Mouse (Mus musculus) testis, adult 2 months (tissue): ENCODE results near the gene 4930579G24Rik. TPM values are rescaled to one million over a fixed set of nuclear protein-coding genes. Genes with fewer than 3 reads are reported as not detected.

ENCODE experiments used
- H3K27ac ChIP-seq: fragments of 200-500 bp; 2 replicates; pipeline ENCODE4 v1.5.1; 2012; ENCODE audit warnings: low read depth, low read length; ENCODE audit not compliant: control insufficient read depth, insufficient read depth
- H3K27me3 ChIP-seq: fragments of 200-500 bp; 2 replicates; pipeline ENCODE4 v1.6.1; 2012; ENCODE audit warnings: mild to moderate bottlenecking, low read length, moderate library complexity; ENCODE audit not compliant: control insufficient read depth, insufficient read depth
- H3K36me3 ChIP-seq: fragments of 200-500 bp; 2 replicates; pipeline ENCODE4 v1.6.1; 2012; ENCODE audit warnings: mild to moderate bottlenecking, low read length; ENCODE audit not compliant: control insufficient read depth, insufficient read depth
- H3K4me1 ChIP-seq: fragments of 200-500 bp; 2 replicates; pipeline ENCODE4 v1.6.1; 2012; ENCODE audit warnings: low read length; ENCODE audit not compliant: control insufficient read depth, insufficient read depth
- H3K4me3 ChIP-seq: fragments of 200-500 bp; 2 replicates; pipeline ENCODE4 v1.5.1; 2012; ENCODE audit warnings: low read depth, mild to moderate bottlenecking, low read length, moderate library complexity, mixed read lengths; ENCODE audit not compliant: control insufficient read depth
- CTCF ChIP-seq: fragments of 200-500 bp; IDR thresholded peaks from 2 replicates; pipeline ENCODE4 v1.5.1; 2012; ENCODE audit warnings: low read depth, mild to moderate bottlenecking, inconsistent platforms, low read length, moderate library complexity; ENCODE audit not compliant: control insufficient read depth, insufficient read depth, insufficient replicate concordance
- POLR2A ChIP-seq: fragments of 200-500 bp; IDR thresholded peaks from 2 replicates; pipeline ENCODE4 v1.6.1; 2012; ENCODE audit warnings: low read depth, mild to moderate bottlenecking, inconsistent platforms, low read length, moderate library complexity; ENCODE audit not compliant: control insufficient read depth
- polyA plus RNA-seq: library from polyadenylated mRNA; depleted of rRNA; stranded (reverse); fragments of >200 nt; gene quantifications from 2 replicates; pipeline ENCODE4 v1.2.3, GENCODE M21; 2012; rRNA removed

4930579G24Rik gene
- polyA plus RNA-seq, 1 experiment, result 28.6 TPM

DNA sequence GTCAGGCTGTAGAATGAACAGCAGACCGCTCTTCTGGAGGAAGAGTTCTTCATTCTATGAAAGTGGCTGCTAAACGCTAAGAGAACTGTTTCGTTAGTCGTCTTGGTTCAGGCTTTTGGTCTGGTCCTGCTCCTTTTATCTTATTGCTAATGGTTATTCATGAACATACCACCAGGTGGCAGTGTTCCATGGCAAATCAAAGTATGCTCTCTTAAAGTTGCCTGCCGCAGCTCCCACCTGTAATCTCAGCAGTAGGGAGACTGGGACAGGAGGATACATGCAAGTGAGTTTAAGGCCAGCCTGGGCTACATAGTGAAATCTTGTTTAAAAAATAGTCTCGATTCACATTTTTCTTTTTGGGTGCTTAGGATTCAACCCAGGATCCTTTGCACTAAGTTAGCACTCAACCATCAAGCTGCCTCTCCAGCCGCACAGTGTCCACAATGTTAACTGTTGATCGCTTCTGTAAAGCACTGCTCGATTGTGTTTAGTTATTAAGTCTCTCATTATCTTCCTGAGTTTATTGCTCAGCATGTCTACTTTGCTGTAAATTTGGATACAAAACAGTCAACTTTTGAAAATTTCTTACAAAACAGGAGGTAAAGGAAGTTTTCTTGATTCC, 36.0 kb downstream of the 4930579G24Rik start:
- no peaks in the 10 kb centered on the region for H3K27me3 ChIP-seq
- peak; percentile 22; the same call in 1 of the 2 replicates for TF ChIP-seq CTCF
- no peak for TF ChIP-seq POLR2A
- H3K4me1 ChIP-seq, result no peaks in the 10 kb centered on the region
- no peak overlapping the region for H3K27ac ChIP-seq
- no peak overlapping the region for H3K4me3 ChIP-seq
- no peaks in the 10 kb centered on the region for H3K36me3 ChIP-seq

DNA sequence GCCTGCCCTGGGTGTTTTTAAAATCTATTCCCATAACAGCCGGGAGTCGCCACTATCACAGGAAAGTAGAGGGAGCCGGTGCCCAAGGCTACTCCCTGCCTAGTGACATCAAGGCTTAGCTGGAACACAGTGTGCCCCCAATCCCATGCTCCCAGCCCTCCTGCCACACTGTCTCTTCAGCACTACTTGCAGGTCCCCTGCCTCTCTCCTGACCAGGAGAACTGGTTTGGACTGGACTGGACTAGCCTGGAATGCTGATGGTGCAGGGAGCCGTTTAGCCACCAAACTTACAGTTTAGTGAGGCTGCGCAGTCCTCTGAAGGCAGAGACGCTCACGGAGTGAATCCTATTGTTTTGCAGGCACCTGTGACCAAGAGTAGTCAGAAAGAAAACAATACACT, 41.7 kb downstream of the 4930579G24Rik start:
- TF ChIP-seq POLR2A, result no peak
- no peak for TF ChIP-seq CTCF
- no peaks in the 10 kb centered on the region for H3K27me3 ChIP-seq
- H3K36me3 ChIP-seq, result no peaks in the 10 kb centered on the region
- peak overlapping the region; percentile 71 for H3K27ac ChIP-seq
- H3K4me1 ChIP-seq, result peaks cover 3% of the 10 kb centered on the region; the same call in 1 of the 2 replicates
- H3K4me3 ChIP-seq, result no peak overlapping the region

DNA sequence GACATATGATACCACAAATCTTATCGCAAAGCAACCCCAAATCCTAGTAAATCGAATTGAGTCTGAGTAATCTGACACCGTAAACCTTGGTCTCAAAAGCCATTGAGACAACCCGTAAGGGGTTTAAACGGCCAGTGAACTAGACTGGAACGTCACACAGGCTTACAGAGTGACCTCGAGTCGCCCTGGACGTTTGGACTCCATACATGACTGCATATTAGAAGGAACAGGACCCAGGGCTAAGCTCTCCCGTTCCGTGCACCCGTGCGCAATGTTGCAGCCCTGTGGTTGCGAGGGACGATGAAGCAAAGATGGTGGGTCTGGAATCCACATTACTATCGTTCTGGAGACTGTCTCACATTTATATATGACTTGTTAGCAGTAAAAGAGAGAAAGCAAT, 43.3 kb downstream of the 4930579G24Rik start:
- Histone ChIP-seq H3K27ac (no peak overlapping the region), H3K4me1 (peaks cover 3% of the 10 kb centered on the region; the same call in 1 of the 2 replicates), H3K27me3 (no peaks in the 10 kb centered on the region), H3K36me3 (no peaks in the 10 kb centered on the region), H3K4me3 (peak overlapping the region; percentile 17; the same call in 1 of the 2 replicates)
- no peak for TF ChIP-seq POLR2A
- no peak for TF ChIP-seq CTCF

DNA sequence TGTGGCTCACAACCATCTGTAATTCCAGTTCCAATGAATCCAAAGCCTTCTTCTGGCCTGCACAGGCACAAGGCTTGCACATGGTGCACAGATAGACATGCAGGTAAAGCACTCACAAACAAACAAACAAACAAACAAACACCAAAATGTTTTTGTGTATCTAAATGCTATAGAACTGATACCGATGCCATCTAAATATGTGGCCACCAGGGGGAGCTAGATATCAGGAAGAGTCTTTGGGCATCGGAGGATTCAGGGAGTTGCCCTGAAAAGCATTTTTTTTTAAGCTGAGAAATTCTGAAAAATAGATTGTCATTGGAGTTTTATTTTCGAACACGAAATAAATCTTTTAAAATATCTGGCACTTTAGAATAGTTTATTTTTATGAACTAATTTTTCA, 44.2 kb downstream of the 4930579G24Rik start:
- no peak for TF ChIP-seq CTCF
- no peak for TF ChIP-seq POLR2A
- no peak overlapping the region for H3K4me3 ChIP-seq
- H3K27ac ChIP-seq, result no peak overlapping the region
- H3K36me3 ChIP-seq, result no peaks in the 10 kb centered on the region
- H3K4me1 ChIP-seq, result peaks cover 3% of the 10 kb centered on the region; the same call in 1 of the 2 replicates
- no peaks in the 10 kb centered on the region for H3K27me3 ChIP-seq

DNA sequence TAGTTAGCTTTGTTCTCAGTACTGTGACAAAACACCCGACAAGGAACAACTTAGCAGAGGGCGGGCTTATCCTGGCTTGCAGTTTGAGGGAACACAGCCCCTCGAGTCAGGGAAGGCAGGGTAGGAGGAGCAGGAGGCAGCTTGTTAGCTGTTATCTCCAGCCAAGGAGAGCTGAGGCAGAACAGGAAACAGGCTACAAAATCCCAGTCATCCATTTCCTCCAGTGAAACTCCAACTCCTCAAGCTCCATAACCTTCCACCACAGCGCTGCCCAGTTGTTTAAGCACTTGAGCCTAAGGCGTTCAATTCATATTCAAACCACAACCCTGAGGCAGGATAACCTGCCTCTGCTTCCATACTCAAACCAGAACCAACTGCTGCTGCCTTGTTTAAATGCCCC, 45.8 kb downstream of the 4930579G24Rik start:
- no peaks in the 10 kb centered on the region for H3K27me3 ChIP-seq
- no peak overlapping the region for H3K4me3 ChIP-seq
- no peak overlapping the region for H3K27ac ChIP-seq
- H3K36me3 ChIP-seq, result no peaks in the 10 kb centered on the region
- peaks cover 3% of the 10 kb centered on the region; the same call in 1 of the 2 replicates for H3K4me1 ChIP-seq
- TF ChIP-seq CTCF, result no peak
- TF ChIP-seq POLR2A, result no peak

DNA sequence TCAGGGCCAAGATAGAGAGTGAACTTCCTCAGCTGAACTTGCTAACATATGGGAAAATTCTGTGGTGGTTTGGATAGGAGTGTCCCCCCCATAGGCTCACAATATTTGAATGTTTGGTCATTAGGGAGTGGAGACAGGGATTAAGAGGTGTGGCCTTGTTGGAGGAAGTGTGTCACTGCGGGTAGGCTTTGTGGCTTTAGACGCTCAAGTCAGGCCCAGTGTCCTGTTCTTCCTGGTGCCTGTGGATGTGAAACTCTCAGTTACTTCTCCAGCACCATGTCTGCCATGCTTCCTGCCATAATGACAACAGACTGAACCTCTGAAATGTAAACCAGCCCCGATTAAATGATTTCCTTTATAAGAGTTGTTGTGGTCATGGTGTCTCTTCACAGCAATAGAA, 47.5 kb downstream of the 4930579G24Rik start:
- Histone ChIP-seq H3K4me1 (peaks cover 3% of the 10 kb centered on the region; the same call in 1 of the 2 replicates), H3K27ac (no peak overlapping the region), H3K36me3 (no peaks in the 10 kb centered on the region), H3K4me3 (no peak overlapping the region), H3K27me3 (no peaks in the 10 kb centered on the region)
- no peak for TF ChIP-seq CTCF
- TF ChIP-seq POLR2A, result no peak

Other genes starting within 250 kb of the 4930579G24Rik start
- gene Fnip2, start 61.3 kb upstream of the 4930579G24Rik start, polyA plus RNA-seq, result 2.0 and 2.1 TPM in 2 replicates
- 12.1 and 15.0 TPM in 2 replicates for gene Ppid, start 37.7 kb upstream of the 4930579G24Rik start, polyA plus RNA-seq
- gene Etfdh, start 421 bp downstream of the 4930579G24Rik start, polyA plus RNA-seq, result 13.4 and 15.7 TPM in 2 replicates
- gene Rxfp1, start 108.8 kb downstream of the 4930579G24Rik start, polyA plus RNA-seq, result 0.06 and 0.08 TPM in 2 replicates
- gene Tmem144, start 223.7 kb downstream of the 4930579G24Rik start, polyA plus RNA-seq, result 463 and 494 TPM in 2 replicates